8 mouse cellular contexts compared by ENCODE assay signal in the genomic region with DNA sequence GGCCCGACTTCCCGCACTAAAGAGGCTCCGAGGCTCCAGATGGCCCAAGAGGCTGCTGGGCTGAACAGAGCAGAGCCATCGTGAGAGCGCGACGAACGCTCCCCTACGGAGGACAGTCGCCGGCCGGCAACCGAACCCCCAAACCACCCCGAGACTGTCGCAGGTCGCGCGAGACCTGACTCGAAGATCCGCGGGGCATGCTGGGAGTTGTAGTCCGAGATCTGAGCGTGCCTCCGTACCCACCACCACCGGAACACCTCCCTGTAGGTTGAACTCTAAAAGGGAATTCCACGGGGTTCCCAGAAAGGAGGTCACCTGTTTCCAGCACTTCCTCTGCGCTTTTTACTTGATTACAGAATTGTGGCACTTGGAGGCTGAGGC. TPM values are rescaled to one million over a fixed set of nuclear protein-coding genes. Genes with fewer than 3 reads are reported as not detected.
A peak's percentile ranks its signal among the peaks of the same experiment; 100 is the strongest.
DNase-seq lines count a peak whose midpoint lies in the region; ATAC-seq and TF ChIP-seq lines count a peak whose summit lies in the region.

A gene (minus strand): TSS at position 235 of the 381 bp plus-strand sequence.

- no peaks in the 10 kb centered on the region for H3K9me3 ChIP-seq in G1E (replicated peaks)
- no peaks in the 10 kb centered on the region for H3K9me3 ChIP-seq in forebrain, postnatal 0 days (ENCODE audit: low read length)
- H3K9me3 ChIP-seq in lung, embryonic 15.5 days, result no peaks in the 10 kb centered on the region

- H3K36me3 ChIP-seq in G1E (replicated peaks), result peaks cover 38% of the 10 kb centered on the region
- H3K36me3 ChIP-seq in forebrain, postnatal 0 days (ENCODE audit: insufficient read depth), result peaks cover 17% of the 10 kb centered on the region
- H3K36me3 ChIP-seq in lung, embryonic 15.5 days, result peaks cover 16% of the 10 kb centered on the region

- peak within 1 kb of the TSS; percentile 83 for H3K27ac ChIP-seq in forebrain, postnatal 0 days (ENCODE audit: low read depth, low read length)
- H3K27ac ChIP-seq in lung, embryonic 15.5 days, result peak within 1 kb of the TSS; percentile 44; the same call in 1 of the 2 replicates

- H3K4me3 ChIP-seq in G1E (ENCODE audit: low read depth, low read length), result peak within 1 kb of the TSS; percentile 86
- H3K4me3 ChIP-seq in forebrain, postnatal 0 days (ENCODE audit: low read depth, low read length), result peak within 1 kb of the TSS; percentile 92
- H3K4me3 ChIP-seq in lung, embryonic 15.5 days, result peak within 1 kb of the TSS; percentile 98

- DNase-seq in G1E (ENCODE audit: low spot score), result peak; percentile 91
- peak; percentile 94 to 97 for DNase-seq in cerebellum, adult 18-20 months
- DNase-seq in forebrain, postnatal 0 days, result peak; percentile 97
- peak; percentile 94 for DNase-seq in heart, postnatal 4 days
- peak; percentile 91 for DNase-seq in layer of hippocampus, adult 8-10 months (ENCODE audit: low spot score in 2 of 2)
- peak; percentile 87 for DNase-seq in ovary, adult 18-20 months (ENCODE audit: low spot score)
- DNase-seq in thymus, postnatal 0 days (ENCODE audit: low spot score), result peak; percentile 96

- no peaks in the 10 kb centered on the region for H3K27me3 ChIP-seq in G1E (ENCODE audit: insufficient read depth, low read length)
- H3K27me3 ChIP-seq in forebrain, postnatal 0 days (ENCODE audit: insufficient read depth, low read length), result no peaks in the 10 kb centered on the region
- H3K27me3 ChIP-seq in lung, embryonic 15.5 days, result no peaks in the 10 kb centered on the region

- WGBS in forebrain, postnatal 0 days, result 3% methylated on average over 27 of the region's 27 CpGs
- WGBS in lung, embryonic 15.5 days, result under 1% methylated on average over 27 of the region's 27 CpGs

- peak within 1 kb of the TSS; percentile 96 for H3K9ac ChIP-seq in forebrain, postnatal 0 days
- H3K9ac ChIP-seq in lung, embryonic 15.5 days, result peak within 1 kb of the TSS; percentile 96

- peak within 1 kb of the TSS; percentile 89 for H3K4me2 ChIP-seq in forebrain, postnatal 0 days (ENCODE audit: low read depth)
- H3K4me2 ChIP-seq in lung, embryonic 15.5 days, result peak within 1 kb of the TSS; percentile 71

- peak; percentile 94 for ATAC-seq in G1E (ENCODE audit: extremely low read depth, insufficient number of reproducible peaks, low FRiP score, poor library complexity, severe bottlenecking)
- ATAC-seq in forebrain, postnatal 0 days, result peak; percentile 99
- peak; percentile 94 for ATAC-seq in lung, embryonic 15.5 days (ENCODE audit: borderline replicate concordance, extremely low read depth, low FRiP score, low TSS enrichment)

- TF ChIP-seq CTCF in G1E (IDR thresholded peaks at IDR 0.05; ENCODE audit: low read depth, low read length), result no peak
- no peak for TF ChIP-seq CTCF in forebrain, postnatal 0 days (IDR thresholded peaks at IDR 0.05; ENCODE audit: low read depth)

- peaks cover 39% of the 10 kb centered on the region for H3K4me1 ChIP-seq in G1E (ENCODE audit: insufficient read depth, low read depth, low read length)
- H3K4me1 ChIP-seq in forebrain, postnatal 0 days (ENCODE audit: insufficient read depth), result peaks cover 8% of the 10 kb centered on the region
- peaks cover 15% of the 10 kb centered on the region for H3K4me1 ChIP-seq in lung, embryonic 15.5 days

RNA-seq across cellular contexts. Expression of the gene that starts here (rescaled TPM):
- total RNA-seq in G1E (2014; fragmentation: Nextera tagmentation), result 59.2 and 61.9 TPM in 2 replicates
- total RNA-seq in G1E (2017), result 37.3 and 40.4 TPM in 2 replicates
- 32.8 and 36.9 TPM in 2 replicates for polyA plus RNA-seq in G1E (2012)
- total RNA-seq in forebrain, postnatal 0 days (2014; rRNA removed), result 184 and 216 TPM in 2 replicates
- 235 and 263 TPM in 2 replicates for polyA plus RNA-seq in forebrain, postnatal 0 days (2015; fragmentation: Nextera tagmentation; extraction: Ambion mirVana)
- 10 to 100 TPM; 83.7 to 87.2 TPM for total RNA-seq in heart, postnatal 4 days (2021)
- total RNA-seq in layer of hippocampus, adult 8-10 months (2022), result 100 to 1,000 TPM; 130 to 147 (median 139) TPM
- polyA plus RNA-seq in lung, embryonic 15.5 days (2015; fragmentation: Nextera tagmentation; extraction: Ambion mirVana), result 126 and 127 TPM in 2 replicates
- polyA plus RNA-seq in thymus, postnatal 0 days (2015; fragmentation: Nextera tagmentation; extraction: Ambion mirVana), result 69.8 and 76.4 TPM in 2 replicates

Comparison
In these comparisons a context has a peak if more than half of its experiments do, and no peak if none do; other contexts are left out.
1. Peak in every context shown above with its lines: DNase-seq, ATAC-seq, H3K4me3 ChIP-seq and H3K27ac ChIP-seq.